Mouse (Mus musculus) cortical plate, adult 2 months (tissue): Measurements from ENCODE around the gene Epha7.

Source experiments
- CTCF ChIP-seq: fragments of 200-500 bp; IDR thresholded peaks from 2 replicates; pipeline ENCODE4 v1.5.1; 2011; ENCODE audit warnings: mild to moderate bottlenecking, control low read depth, low read length; ENCODE audit not compliant: insufficient read depth; ENCODE audit errors: extremely low read depth
- POLR2A ChIP-seq: fragments of 200-500 bp; IDR thresholded peaks from 2 replicates; pipeline ENCODE4 v1.6.1; 2011; ENCODE audit warnings: mild to moderate bottlenecking, low read length, control low read depth; ENCODE audit not compliant: insufficient read depth; ENCODE audit errors: extremely low read depth

- TF ChIP-seq POLR2A = no peak
- no peak for TF ChIP-seq CTCF
These were observed 131.3 kb downstream of the Epha7 start for GRCm38 (mm10) chr4:28944237-28944636.
